Mouse (Mus musculus): ENCODE data around the gene Nudt9. TPM values are rescaled to one million over a fixed set of nuclear protein-coding genes. Genes with fewer than 3 reads are reported as not detected.

Nudt9 gene
- total RNA-seq, 2 experiments from 2014 or later, result 75.6 to 77.4 TPM

Small RNA genes within 50 kb of the gene (microRNA-seq; reads per million reads assigned to microRNA genes)
- gene Mir5619, result 0 reads per million in 2 experiments

Other genes starting within 250 kb of the Nudt9 start
- 10 to 100 TPM; 35.5 to 38.3 TPM for gene Klhl8, start 135.0 kb upstream of the Nudt9 start, total RNA-seq (2021)
- not detected for gene Hsd17b13, start 68.9 kb upstream of the Nudt9 start, total RNA-seq (2021)
- gene Hsd17b11, start 24.4 kb upstream of the Nudt9 start, total RNA-seq (2021), result 10 to 100 TPM; 36.7 to 39.9 TPM
- gene Gm17660, start 31.3 kb downstream of the Nudt9 start, total RNA-seq (2021), result not detected
- 1,000 to 10,000 TPM; 1,351 to 1,429 TPM for gene Sparcl1, start 67.4 kb downstream of the Nudt9 start, total RNA-seq (2021)
- not detected for gene Dspp, start 124.4 kb downstream of the Nudt9 start, total RNA-seq (2021)
- 1 to 10 TPM; 1.1 to 1.3 TPM for gene Dmp1, start 156.3 kb downstream of the Nudt9 start, total RNA-seq (2021)